Mouse (Mus musculus) kidney, postnatal 0 days (tissue): Measurements from ENCODE around the gene Camkv. TPM values are rescaled to one million over a fixed set of nuclear protein-coding genes. Genes with fewer than 3 reads are reported as not detected.

Experiments
- ATAC-seq: fragments of 200-750 bp; cut with Nextera tagmentation; replicated peaks from 2 replicates; pipeline ENCODE4 v1.8.0; 2017; ENCODE audit warnings: low read depth, moderate number of reproducible peaks, moderate TSS enrichment, moderate library complexity; ENCODE audit not compliant: low FRiP score
- DNase-seq: peaks from one replicate; pipeline ENCODE4 v3.0.0-alpha.2; 2016; ENCODE audit warnings: low spot score
- H3K27ac ChIP-seq: fragments of 300-500 bp; sonication (generic); 2 replicates; pipeline ENCODE4 v1.5.1; 2014; ENCODE audit warnings: mild to moderate bottlenecking
- H3K27me3 ChIP-seq: fragments of 300-500 bp; sonication (generic); 2 replicates; pipeline ENCODE4 v1.6.1; 2014; ENCODE audit warnings: low read length, mixed read lengths; ENCODE audit not compliant: insufficient read depth
- H3K36me3 ChIP-seq: fragments of 300-500 bp; sonication (generic); 2 replicates; pipeline ENCODE4 v1.6.1; 2014; ENCODE audit warnings: low read length, mixed read lengths; ENCODE audit not compliant: insufficient read depth
- H3K4me1 ChIP-seq: fragments of 300-500 bp; sonication (generic); replicated peaks from 2 replicates; pipeline ENCODE4 v1.6.1; 2014; ENCODE audit warnings: antibody characterized with exemption, low read length, mixed read lengths; ENCODE audit not compliant: insufficient read depth
- H3K4me2 ChIP-seq: fragments of 300-500 bp; sonication (generic); 2 replicates; pipeline ENCODE4 v1.6.1; 2014; ENCODE audit warnings: mild to moderate bottlenecking, low read length, moderate library complexity, mixed read lengths
- H3K4me3 ChIP-seq: fragments of 300-500 bp; sonication (generic); replicated peaks from 2 replicates; pipeline ENCODE4 v1.5.1; 2014; ENCODE audit warnings: low read depth, low read length
- H3K9ac ChIP-seq: fragments of 300-500 bp; sonication (generic); 2 replicates; pipeline ENCODE4 v1.6.1; 2014; ENCODE audit warnings: low read depth, low read length
- H3K9me3 ChIP-seq: fragments of 300-500 bp; sonication (generic); replicated peaks from 2 replicates; pipeline ENCODE4 v1.6.1; 2016; ENCODE audit warnings: low read length, inconsistent platforms, mixed read lengths
- CTCF ChIP-seq: IDR thresholded peaks from 2 replicates; pipeline ENCODE4 v1.5.1; 2016; ENCODE audit warnings: antibody characterized with exemption, low read depth, mild to moderate bottlenecking, moderate library complexity
- WGBS: fragments of 180-500 bp; shearing (Covaris S2); extraction: QIAGEN DNeasy Blood & Tissue Kit; methylation state at CpG from one replicate; pipeline ENCODE4 v1.1.7; 2014; 5-methylcytosine and 5-hydroxymethylcytosine counted together
- polyA plus RNA-seq: library from polyadenylated mRNA; unstranded; fragments of >200 nt; fragmentation: Nextera tagmentation; extraction: Ambion mirVana; gene quantifications from 2 replicates; pipeline ENCODE4 v1.2.1, GENCODE M21; 2015

Gene Camkv
- polyA plus RNA-seq, 1 experiment from 2014 or later: 0.95 TPM

DNA sequence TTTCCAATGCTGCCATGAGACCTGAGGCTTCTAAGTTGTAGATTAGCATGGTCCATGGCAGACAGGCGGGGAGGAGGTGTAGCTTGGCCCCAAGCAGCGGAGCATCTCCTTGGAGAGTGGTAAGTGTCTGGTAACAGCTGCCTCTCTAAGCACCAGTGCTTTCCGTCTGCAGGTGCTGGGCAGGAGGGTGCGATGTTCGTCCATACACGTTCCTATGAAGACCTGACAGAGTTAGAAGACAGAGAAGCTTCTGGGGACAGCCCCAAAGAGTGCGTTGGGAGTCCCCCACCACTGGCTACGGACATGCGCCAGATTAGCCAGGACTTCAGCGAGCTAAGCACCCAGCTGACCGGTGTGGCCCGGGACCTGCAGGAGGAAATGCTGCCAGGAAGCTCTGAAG, 35.6 kb upstream of the Camkv start:
- WGBS: 74% methylated on average over 12 of the region's 12 CpGs
- no peak for TF ChIP-seq CTCF
- Histone ChIP-seq H3K9me3 (no peaks in the 10 kb centered on the region), H3K4me3 (no peak overlapping the region), H3K27me3 (no peaks in the 10 kb centered on the region), H3K4me1 (no peaks in the 10 kb centered on the region; the same call in 1 of the 2 replicates), H3K4me2 (no peak overlapping the region), H3K36me3 (peaks cover 3% of the 10 kb centered on the region; the same call in 1 of the 2 replicates), H3K9ac (no peak overlapping the region), H3K27ac (no peak overlapping the region)
- ATAC-seq (no peak), DNase-seq (no peak)

- 0 out of 2 replicates have a peak overlapping the region, but pooled peaks have one; percentile 31 for H3K9ac ChIP-seq
- peaks cover 5% of the 10 kb centered on the region; the same call in 1 of the 2 replicates for H3K4me1 ChIP-seq
- H3K9me3 ChIP-seq: no peaks in the 10 kb centered on the region
- 11% methylated on average over 44 of the region's 44 CpGs for WGBS
- peaks cover 3% of the 10 kb centered on the region; the same call in 1 of the 2 replicates for H3K36me3 ChIP-seq
- ATAC-seq: peak; percentile 26; the same call in 1 of the 2 replicates
- no peak overlapping the region for H3K27ac ChIP-seq
- H3K4me3 ChIP-seq: peak overlapping the region; percentile 30
- H3K4me2 ChIP-seq: peak overlapping the region; percentile 56
- peak; percentile 79 for TF ChIP-seq CTCF
- no peaks in the 10 kb centered on the region for H3K27me3 ChIP-seq
- peak; percentile 78 for DNase-seq
Measured at GRCm38 (mm10) chr9:107900840-107901626, 34.4 kb upstream of the Camkv start.

DNA sequence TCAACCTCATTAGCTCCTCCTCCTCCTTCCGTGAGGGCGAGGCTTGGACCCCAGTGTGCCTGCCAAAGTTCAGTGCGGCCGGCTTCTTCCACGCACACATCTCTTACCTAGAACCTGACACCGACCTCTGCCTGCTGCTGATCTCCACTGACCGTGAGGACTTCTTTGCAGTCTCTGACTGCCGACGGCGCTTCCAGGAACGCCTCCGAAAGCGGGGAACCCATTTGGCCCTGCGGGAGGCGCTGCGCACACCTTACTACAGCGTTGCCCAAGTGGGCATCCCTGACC, 33.9 kb upstream of the Camkv start:
- peaks cover 10% of the 10 kb centered on the region for H3K4me1 ChIP-seq
- 0 out of 2 replicates have a peak overlapping the region, but pooled peaks have one; percentile 31 for H3K9ac ChIP-seq
- DNase-seq (no peak), ATAC-seq (peak; percentile 9; the same call in 1 of the 2 replicates)
- H3K9me3 ChIP-seq: no peaks in the 10 kb centered on the region
- no peak overlapping the region for H3K27ac ChIP-seq
- no peaks in the 10 kb centered on the region for H3K27me3 ChIP-seq
- H3K4me3 ChIP-seq: peak overlapping the region; percentile 30
- peak overlapping the region; percentile 56 for H3K4me2 ChIP-seq
- 24% methylated on average over 17 of the region's 17 CpGs for WGBS
- peaks cover 3% of the 10 kb centered on the region; the same call in 1 of the 2 replicates for H3K36me3 ChIP-seq
- TF ChIP-seq CTCF: no peak

DNA sequence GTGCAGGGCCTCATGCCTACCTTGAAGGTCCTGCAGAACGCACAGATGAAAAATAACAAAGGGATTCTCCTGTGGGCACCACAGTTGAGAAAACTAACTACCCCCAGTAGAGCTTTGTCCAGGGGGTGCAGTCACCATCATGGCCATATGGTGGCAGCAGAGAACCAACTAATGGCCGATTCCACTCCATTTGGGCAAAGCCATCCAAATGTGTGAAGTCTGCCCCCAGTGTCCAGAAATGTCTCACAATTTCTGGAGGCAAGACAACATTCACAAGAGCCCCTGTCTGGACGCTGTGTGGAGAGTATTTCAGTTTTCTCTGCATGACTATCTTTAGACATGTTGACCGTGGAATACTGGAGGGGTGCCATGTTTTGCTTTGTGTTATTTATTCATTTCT, 30.7 kb upstream of the Camkv start:
- Histone ChIP-seq H3K9ac (no peak overlapping the region), H3K36me3 (peaks cover 3% of the 10 kb centered on the region; the same call in 1 of the 2 replicates), H3K4me1 (peaks cover 16% of the 10 kb centered on the region), H3K9me3 (no peaks in the 10 kb centered on the region), H3K4me3 (no peak overlapping the region), H3K27ac (no peak overlapping the region), H3K4me2 (no peak overlapping the region), H3K27me3 (no peaks in the 10 kb centered on the region)
- peak; percentile 99 for TF ChIP-seq CTCF
- 3% methylated on average over 4 of the region's 4 CpGs for WGBS
- ATAC-seq (peak; percentile 17; the same call in 1 of the 2 replicates), DNase-seq (peak; percentile 94)

DNA sequence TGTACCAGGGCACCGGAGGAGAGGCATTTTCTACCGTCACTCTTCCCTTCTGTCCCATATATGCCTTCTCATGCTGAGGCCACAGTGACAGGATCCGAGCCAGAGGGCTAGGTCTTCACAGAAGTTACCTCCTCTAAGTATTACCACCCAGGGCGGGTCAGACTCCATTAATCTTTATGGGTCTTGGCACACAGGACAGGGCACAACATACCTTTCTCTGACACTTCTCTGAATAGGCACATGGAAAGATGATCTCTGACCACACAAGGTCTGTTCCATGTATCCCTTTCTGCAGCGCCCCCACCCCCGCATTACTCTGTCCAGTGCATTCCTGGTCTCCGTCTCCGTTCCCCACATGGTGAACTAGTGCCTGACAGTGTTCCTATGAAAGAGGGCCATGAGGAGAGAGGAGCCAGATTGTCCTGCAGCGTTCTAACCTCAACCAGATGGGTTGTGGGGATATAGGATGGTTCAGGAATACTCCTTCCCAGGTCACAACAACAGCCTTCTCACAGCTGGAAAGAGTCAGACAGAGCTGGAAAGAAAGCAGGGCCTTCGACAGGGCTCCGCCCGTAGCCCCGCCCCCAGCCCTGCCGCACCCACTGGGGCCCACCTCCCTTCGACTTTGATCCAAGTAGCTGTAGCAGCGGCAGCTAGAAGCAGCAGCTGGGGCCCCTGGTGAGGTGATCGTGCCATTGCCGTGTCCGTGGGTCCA, 29.1 kb upstream of the Camkv start, which contains the start of gene Mst1r:
Gene Mst1r (plus strand): TSS at position 622 of the 715 bp plus-strand sequence.
- H3K36me3 ChIP-seq: peaks cover 3% of the 10 kb centered on the region; the same call in 1 of the 2 replicates
- TF ChIP-seq CTCF: 0 out of 2 replicates have a peak, but pooled peaks have one; percentile 15
- H3K9ac ChIP-seq: peak within 1 kb of the TSS; percentile 55; the same call in 1 of the 2 replicates
- peak within 1 kb of the TSS; percentile 35 for H3K4me3 ChIP-seq
- 7% methylated on average over 18 of the region's 19 CpGs for WGBS
- peak within 1 kb of the TSS; percentile 75 for H3K4me2 ChIP-seq
- DNase-seq (peak; percentile 89), ATAC-seq (peak; percentile 78)
- H3K27ac ChIP-seq: peak within 1 kb of the TSS; percentile 51; the same call in 1 of the 2 replicates
- no peaks in the 10 kb centered on the region for H3K9me3 ChIP-seq
- H3K4me1 ChIP-seq: peaks cover 16% of the 10 kb centered on the region
- H3K27me3 ChIP-seq: no peaks in the 10 kb centered on the region
